In genomic region chr10:70060689-70061081, GRCm38 (mm10) we compare ENCODE assay signal across 8 mouse cellular contexts. TPM values are rescaled to one million over a fixed set of nuclear protein-coding genes. Genes with fewer than 3 reads are reported as not detected.
DNase-seq lines count a peak whose midpoint lies in the region; ATAC-seq lines count a peak whose summit lies in the region.

No protein-coding gene starts in this region.

- no peaks in the 10 kb centered on the region for H3K36me3 ChIP-seq in heart, embryonic 12.5 days
- no peaks in the 10 kb centered on the region for H3K36me3 ChIP-seq in heart, embryonic 10.5 days

- no peak overlapping the region for H3K9ac ChIP-seq in heart, embryonic 12.5 days

- WGBS in heart, embryonic 12.5 days: 28% methylated on average over 10 of the region's 10 CpGs
- 33% methylated on average over 10 of the region's 10 CpGs for WGBS in heart, embryonic 10.5 days

- H3K4me3 ChIP-seq in heart, embryonic 12.5 days: no peak overlapping the region
- no peak overlapping the region for H3K4me3 ChIP-seq in heart, embryonic 10.5 days

- peaks cover 19% of the 10 kb centered on the region for H3K4me1 ChIP-seq in heart, embryonic 12.5 days (replicated peaks)
- H3K4me1 ChIP-seq in heart, embryonic 10.5 days: peaks cover 6% of the 10 kb centered on the region; the same call in 1 of the 2 replicates

- H3K4me2 ChIP-seq in heart, embryonic 12.5 days: peak overlapping the region; percentile 27; the same call in 1 of the 2 replicates

- intact Hi-C loops in left cerebral cortex, postnatal 36 days (cut with DNase I): no loop called here

- peaks cover 9% of the 10 kb centered on the region; the same call in 1 of the 2 replicates for H3K9me3 ChIP-seq in heart, embryonic 12.5 days (replicated peaks)
- no peaks in the 10 kb centered on the region for H3K9me3 ChIP-seq in heart, embryonic 10.5 days

- no peaks in the 10 kb centered on the region for H3K27me3 ChIP-seq in heart, embryonic 12.5 days (replicated peaks)
- no peaks in the 10 kb centered on the region for H3K27me3 ChIP-seq in heart, embryonic 10.5 days (ENCODE audit: insufficient read depth, poor library complexity, severe bottlenecking)

- H3K27ac ChIP-seq in heart, embryonic 12.5 days (ENCODE audit: poor library complexity, severe bottlenecking): no peak overlapping the region
- no peak overlapping the region for H3K27ac ChIP-seq in heart, embryonic 10.5 days

- no peak for ATAC-seq in heart, embryonic 12.5 days (ENCODE audit: insufficient number of reproducible peaks, low FRiP score)

- no peak for DNase-seq in heart, embryonic 10.5 days (ENCODE audit: low spot score)
- DNase-seq in urinary bladder, adult 18-20 months (ENCODE audit: low spot score in 2 of 2): peak; percentile 12 to 18
- no peak for DNase-seq in urinary bladder, postnatal 4 days (ENCODE audit: low spot score in 2 of 2)
- peak; percentile 53 for DNase-seq in kidney, postnatal 14 days
- no peak for DNase-seq in T-cell, adult 2 months (ENCODE audit: low spot score)
- DNase-seq in spleen, postnatal 4 days (ENCODE audit: low spot score in 2 of 2): no peak
- DNase-seq in left cerebral cortex, postnatal 36 days (ENCODE audit: low spot score in 2 of 2): no peak

RNA-seq across cellular contexts. Expression of gene Ccdc6, which starts 36.2 kb away (rescaled TPM):
- 16.2 and 16.9 TPM in 2 replicates for polyA plus RNA-seq in heart, embryonic 12.5 days (2016; fragmentation: Nextera tagmentation; extraction: Ambion mirVana)
- 14.6 and 16.0 TPM in 2 replicates for polyA plus RNA-seq in heart, embryonic 10.5 days (2016; fragmentation: Nextera tagmentation; extraction: Ambion mirVana)
- 10 to 100 TPM; 43.4 to 58.7 TPM for total RNA-seq in left cerebral cortex, postnatal 36 days (2021)

Comparison
In these comparisons a context has a peak if more than half of its experiments do, and no peak if none do; other contexts are left out.
1. DNase-seq: peak in urinary bladder, adult 18-20 months (2 of 2) and kidney, postnatal 14 days (single experiment); none in heart, embryonic 10.5 days (single experiment), urinary bladder, postnatal 4 days (0 of 2), T-cell, adult 2 months (single experiment), spleen, postnatal 4 days (0 of 2) and left cerebral cortex, postnatal 36 days (0 of 2).